Mouse (Mus musculus) myocyte (in vitro differentiated cells): ENCODE data around the gene Nfkb1. TPM values are rescaled to one million over a fixed set of nuclear protein-coding genes. Genes with fewer than 3 reads are reported as not detected.

ENCODE experiments used
- H3K27me3 ChIP-seq: one replicate; pipeline ENCODE4 v1.6.1; 2011; ENCODE audit not compliant: control insufficient read depth, insufficient read depth, insufficient read length
- H3K36me3 ChIP-seq: one replicate; pipeline ENCODE4 v1.6.1; 2011; ENCODE audit not compliant: control insufficient read depth, insufficient read depth
- H3K4me2 ChIP-seq: one replicate; pipeline ENCODE4 v1.6.1; 2011; ENCODE audit warnings: low read depth, control low read depth
- H3K4me3 ChIP-seq: one replicate; pipeline ENCODE4 v1.5.1; 2011; ENCODE audit warnings: mild to moderate bottlenecking, control low read depth, moderate library complexity
- H3K79me2 ChIP-seq: one replicate; pipeline ENCODE4 v1.6.1; 2011; ENCODE audit not compliant: control insufficient read depth, insufficient read depth
- H3ac ChIP-seq: one replicate; pipeline ENCODE4 v1.6.1; 2011; ENCODE audit not compliant: control insufficient read depth, insufficient read length
- CEBPB ChIP-seq: IDR thresholded peaks from 2 replicates; pipeline ENCODE4 v1.6.1; 2011; ENCODE audit warnings: mild to moderate bottlenecking, moderate library complexity; ENCODE audit not compliant: poor library complexity, insufficient read depth, severe bottlenecking
- E2F4 ChIP-seq: IDR thresholded peaks from one replicate; pipeline ENCODE4 v1.6.1; 2011; ENCODE audit warnings: mild to moderate bottlenecking, control low read depth, moderate library complexity; ENCODE audit not compliant: insufficient read depth
- MAX ChIP-seq: IDR thresholded peaks from one replicate; pipeline ENCODE4 v1.6.1; 2011; ENCODE audit warnings: low read depth, mild to moderate bottlenecking, control low read depth
- MYOD1 ChIP-seq, 3 experiments: IDR thresholded peaks; one replicate each; pipeline ENCODE4 v1.6.1; 2011; ENCODE audit warnings: control low read depth in 2 of 3, low read depth in 2 of 3, mild to moderate bottlenecking in 2 of 3, moderate library complexity in 1 of 3; ENCODE audit not compliant: insufficient read length in 2 of 3, control insufficient read depth in 1 of 3
- MYOG ChIP-seq, 3 experiments: IDR thresholded peaks; one replicate each; pipeline ENCODE4 v1.6.1; 2011; ENCODE audit warnings: control low read depth in 2 of 3, low read depth in 2 of 3, mild to moderate bottlenecking in 2 of 3; ENCODE audit not compliant: insufficient read length in 2 of 3, control insufficient read depth in 1 of 3, insufficient read depth in 1 of 3
- POLR2A ChIP-seq: IDR thresholded peaks from one replicate; pipeline ENCODE4 v1.6.1; 2011; ENCODE audit warnings: low read depth, mild to moderate bottlenecking, control low read depth, moderate library complexity; ENCODE audit not compliant: insufficient read length
- POLR2AphosphoS2 ChIP-seq: IDR thresholded peaks from one replicate; pipeline ENCODE4 v1.6.1; 2011; ENCODE audit warnings: low read depth, control low read depth; ENCODE audit not compliant: insufficient read length
- REST ChIP-seq: IDR thresholded peaks from one replicate; pipeline ENCODE4 v1.6.1; 2011; ENCODE audit warnings: mild to moderate bottlenecking, control low read depth, moderate library complexity; ENCODE audit not compliant: insufficient read depth, insufficient read length
- SRF ChIP-seq: IDR thresholded peaks from one replicate; pipeline ENCODE4 v1.6.1; 2011; ENCODE audit warnings: low read depth; ENCODE audit not compliant: control insufficient read depth, insufficient read length
- TCF12 ChIP-seq: IDR thresholded peaks from one replicate; pipeline ENCODE4 v1.6.1; 2011; ENCODE audit warnings: mild to moderate bottlenecking, control low read depth; ENCODE audit not compliant: poor library complexity, insufficient read depth, severe bottlenecking
- TCF3 ChIP-seq: IDR thresholded peaks from one replicate; pipeline ENCODE4 v1.6.1; 2011; ENCODE audit warnings: low read depth, control low read depth; ENCODE audit not compliant: insufficient read length
- USF1 ChIP-seq: IDR thresholded peaks from one replicate; pipeline ENCODE4 v1.6.1; 2011; ENCODE audit warnings: low read depth, mild to moderate bottlenecking, control low read depth, moderate library complexity
- polyA plus RNA-seq: library from polyadenylated mRNA; unstranded; fragments of >200 nt; fragmentation: generic; extraction: Trizol; gene quantifications from one replicate; pipeline ENCODE4 v1.2.1, GENCODE M21; 2012; ENCODE audit warnings: missing spikeins

Nfkb1 gene
- polyA plus RNA-seq, 1 experiment, result 35.3 TPM

GRCm38 (mm10) chr3:135571540-135571939, 119.8 kb downstream of the Nfkb1 start:
- no peak overlapping the region for H3K4me3 ChIP-seq

GRCm38 (mm10) chr3:135568633-135569032, 122.7 kb downstream of the Nfkb1 start:
- TF ChIP-seq USF1, result no peak
- TF ChIP-seq TCF12, result no peak
- TF ChIP-seq SRF, result no peak
- TF ChIP-seq MYOG (IDR thresholded peaks at IDR 0.05; ENCODE audit: control insufficient read depth in 1 of 3, insufficient read depth in 1 of 3, insufficient read length in 2 of 3, low read depth in 2 of 3), result no peak
- no peak for TF ChIP-seq TCF3
- no peak overlapping the region for H3K4me3 ChIP-seq
- H3ac ChIP-seq, result no peak overlapping the region
- H3K79me2 ChIP-seq, result no peaks in the 10 kb centered on the region
- no peaks in the 10 kb centered on the region for H3K27me3 ChIP-seq
- no peaks in the 10 kb centered on the region for H3K36me3 ChIP-seq
- H3K4me2 ChIP-seq, result no peak overlapping the region

More at GRCm38 (mm10) chr3:135571540-135571939, 119.8 kb downstream of the Nfkb1 start:
- no peaks in the 10 kb centered on the region for H3K79me2 ChIP-seq
- no peak for TF ChIP-seq POLR2A
- no peak for TF ChIP-seq REST
- no peak for TF ChIP-seq CEBPB
- no peak for TF ChIP-seq USF1
- no peak for TF ChIP-seq MYOD1 (IDR thresholded peaks at IDR 0.05; ENCODE audit: control insufficient read depth in 1 of 3, insufficient read length in 2 of 3, low read depth in 2 of 3)
- no peak for TF ChIP-seq MYOG (IDR thresholded peaks at IDR 0.05; ENCODE audit: control insufficient read depth in 1 of 3, insufficient read depth in 1 of 3, insufficient read length in 2 of 3, low read depth in 2 of 3)
- TF ChIP-seq POLR2AphosphoS2, result no peak
- TF ChIP-seq SRF, result no peak
- TF ChIP-seq TCF3, result no peak
- TF ChIP-seq MAX, result no peak
- TF ChIP-seq TCF12, result no peak
- TF ChIP-seq E2F4, result no peak
- H3K27me3 ChIP-seq, result no peaks in the 10 kb centered on the region
- H3K36me3 ChIP-seq, result no peaks in the 10 kb centered on the region
- H3ac ChIP-seq, result no peak overlapping the region
- no peak overlapping the region for H3K4me2 ChIP-seq

GRCm38 (mm10) chr3:135567888-135568287, 123.5 kb downstream of the Nfkb1 start:
- no peak for TF ChIP-seq TCF3
- no peaks in the 10 kb centered on the region for H3K79me2 ChIP-seq

GRCm38 (mm10) chr3:135565306-135565705, 126.0 kb downstream of the Nfkb1 start:
- no peaks in the 10 kb centered on the region for H3K36me3 ChIP-seq
- no peak overlapping the region for H3K4me3 ChIP-seq
- H3K79me2 ChIP-seq, result no peaks in the 10 kb centered on the region
- H3K4me2 ChIP-seq, result no peak overlapping the region
- no peak overlapping the region for H3ac ChIP-seq
- TF ChIP-seq TCF12 (no peak), REST (no peak), MYOG (IDR thresholded peaks at IDR 0.05; ENCODE audit: control insufficient read depth in 1 of 3, insufficient read depth in 1 of 3, insufficient read length in 2 of 3, low read depth in 2 of 3) (no peak), SRF (no peak), CEBPB (no peak), MAX (no peak), POLR2A (no peak), E2F4 (no peak), MYOD1 (IDR thresholded peaks at IDR 0.05; ENCODE audit: control insufficient read depth in 1 of 3, insufficient read length in 2 of 3, low read depth in 2 of 3) (no peak), USF1 (no peak)
- no peaks in the 10 kb centered on the region for H3K27me3 ChIP-seq

More at GRCm38 (mm10) chr3:135567888-135568287, 123.5 kb downstream of the Nfkb1 start:
- Histone ChIP-seq H3ac (no peak overlapping the region), H3K4me3 (no peak overlapping the region), H3K36me3 (no peaks in the 10 kb centered on the region), H3K4me2 (no peak overlapping the region), H3K27me3 (no peaks in the 10 kb centered on the region)

GRCm38 (mm10) chr3:135564706-135565105, 126.6 kb downstream of the Nfkb1 start:
- H3K79me2 ChIP-seq, result no peaks in the 10 kb centered on the region
- H3K4me3 ChIP-seq, result no peak overlapping the region
- no peak overlapping the region for H3K4me2 ChIP-seq
- H3ac ChIP-seq, result no peak overlapping the region
- H3K27me3 ChIP-seq, result no peaks in the 10 kb centered on the region
- no peaks in the 10 kb centered on the region for H3K36me3 ChIP-seq
- TF ChIP-seq CEBPB (no peak), MYOG (IDR thresholded peaks at IDR 0.05; ENCODE audit: control insufficient read depth in 1 of 3, insufficient read depth in 1 of 3, insufficient read length in 2 of 3, low read depth in 2 of 3) (no peak), MYOD1 (IDR thresholded peaks at IDR 0.05; ENCODE audit: control insufficient read depth in 1 of 3, insufficient read length in 2 of 3, low read depth in 2 of 3) (no peak), TCF3 (no peak), POLR2AphosphoS2 (no peak)
